Mouse (Mus musculus) heart, postnatal 0 days (tissue): ENCODE data around the gene Farp1.

Experiments used
- CTCF ChIP-seq: IDR thresholded peaks from 2 replicates; pipeline ENCODE4 v1.5.1; 2016; ENCODE audit warnings: antibody characterized with exemption, control low read depth, low read depth
- EP300 ChIP-seq: IDR thresholded peaks from 2 replicates; pipeline ENCODE4 v1.6.1; 2016; ENCODE audit warnings: antibody characterized with exemption, low read depth

DNA sequence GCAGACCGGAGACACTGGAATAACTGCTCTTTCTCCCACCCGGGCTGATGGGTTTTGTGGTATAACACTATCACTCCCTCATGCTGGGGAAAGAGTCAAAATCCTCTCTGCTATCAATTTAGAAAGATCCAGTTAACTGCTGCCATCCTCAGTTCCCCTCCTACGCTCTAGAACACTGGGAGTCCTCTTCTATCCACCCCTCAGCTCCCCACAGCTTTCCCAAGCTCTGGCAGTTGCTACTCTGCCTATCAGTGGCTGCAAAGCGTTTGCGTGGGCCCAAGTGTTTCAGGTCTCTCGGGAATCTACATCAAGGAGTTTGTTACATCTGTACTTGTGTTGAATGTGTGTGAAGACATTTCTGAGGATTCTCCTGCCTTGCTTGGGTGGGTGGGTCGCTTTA, 287.6 kb downstream of the Farp1 start:
- TF ChIP-seq CTCF (no peak), EP300 (no peak)
